Mouse (Mus musculus) thymus, postnatal 4 days (tissue): ENCODE measurements around the gene 1810010H24Rik.
A peak's percentile ranks its signal among the peaks of the same experiment; 100 is the strongest.
"Not testable (repeated sequence)": the region's sequence is repeated elsewhere in the genome, so short reads cannot be mapped to it uniquely, and the experiment has no call there.

Source experiments
- DNase-seq: peaks from one replicate; pipeline ENCODE4 v3.0.0; 2021

1810010H24Rik gene

DNA sequence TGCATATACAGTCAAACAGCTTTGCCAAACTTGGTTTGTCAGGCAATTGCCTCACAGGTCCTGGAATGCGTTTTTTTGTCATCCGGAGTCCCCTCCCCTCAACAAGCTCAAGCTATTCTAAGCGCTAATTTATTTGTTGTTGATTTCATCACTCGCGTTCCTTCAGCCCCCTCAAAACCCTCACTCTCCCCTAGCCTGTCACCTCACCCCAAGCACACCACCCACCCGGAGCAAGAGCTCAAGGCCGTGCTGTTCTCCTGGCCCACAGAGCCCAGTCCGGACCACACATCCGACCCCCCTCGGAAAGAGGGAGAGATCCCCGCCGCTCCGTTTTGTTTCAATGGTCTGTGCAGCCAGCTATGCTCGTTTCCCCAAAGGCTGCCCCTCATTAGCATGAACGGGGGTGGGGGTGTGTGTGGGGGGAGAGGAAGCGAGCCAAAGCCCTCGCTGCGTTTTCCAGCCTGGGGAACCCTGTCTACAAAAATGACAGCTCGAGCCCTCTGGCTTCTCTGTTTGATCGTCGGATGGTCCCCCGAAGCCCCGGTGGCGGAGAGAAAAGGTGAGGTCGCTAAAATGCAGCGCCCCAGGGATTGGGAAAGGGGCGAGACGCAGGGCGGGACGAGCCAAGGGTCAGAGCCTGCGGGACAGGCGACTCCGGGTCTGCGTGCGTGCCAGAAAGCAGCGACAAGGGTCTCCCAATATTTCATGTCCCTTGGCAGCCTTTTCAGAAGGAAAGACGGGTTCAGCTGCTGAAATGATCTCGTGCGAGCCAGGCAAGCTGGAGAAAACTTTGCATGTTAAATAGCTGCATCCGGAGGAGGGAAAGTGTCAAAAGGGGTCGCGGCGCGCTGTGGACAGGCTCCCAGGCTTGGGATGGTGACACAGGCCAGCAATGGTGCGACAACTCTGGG, at the start of gene 1810010H24Rik:
Gene 1810010H24Rik, plus strand, starts transcription at position 271 of the 911 bp plus-strand sequence.
- peak; percentile 51 for DNase-seq

DNA sequence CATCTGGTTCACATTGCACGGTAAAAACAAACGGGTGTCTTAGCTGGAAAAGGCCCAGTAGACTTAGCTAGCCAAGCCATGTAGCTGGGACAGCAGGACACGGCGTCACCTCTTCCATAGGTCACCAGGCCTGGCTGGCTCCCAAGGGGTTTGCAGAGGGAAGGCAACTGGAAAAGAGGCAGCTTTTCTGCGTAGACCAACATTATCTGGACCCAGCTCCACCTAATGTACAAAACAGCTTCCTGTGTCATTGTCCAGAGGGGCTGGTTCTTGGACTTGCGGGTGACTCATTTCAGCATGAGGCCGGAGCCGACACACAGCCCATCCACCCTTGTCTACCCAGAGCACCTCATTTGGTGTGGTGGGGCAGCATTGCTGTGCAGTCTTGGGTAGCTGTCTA, 49.3 kb upstream of the 1810010H24Rik start:
- DNase-seq: no peak

DNA sequence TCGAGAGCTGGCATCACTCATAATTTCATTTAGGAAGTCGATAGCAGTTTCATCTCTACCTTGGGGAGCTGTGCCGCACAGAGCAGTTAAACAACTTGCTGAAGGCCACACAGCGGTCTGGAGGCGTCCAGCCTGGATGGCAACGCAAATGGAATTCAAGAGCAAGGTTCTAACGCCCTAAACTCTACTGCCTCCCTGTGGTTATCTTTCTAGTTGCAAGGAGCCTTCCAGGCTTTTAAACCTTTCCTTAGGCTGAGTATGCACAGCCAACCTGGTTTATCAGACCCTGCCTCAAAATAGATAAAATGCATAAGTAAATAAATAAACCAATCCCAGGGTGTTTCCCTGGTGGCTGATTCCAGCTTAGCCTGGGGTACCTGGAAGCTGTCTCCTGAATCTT, 45.0 kb upstream of the 1810010H24Rik start:
- DNase-seq: peak; percentile 47

DNA sequence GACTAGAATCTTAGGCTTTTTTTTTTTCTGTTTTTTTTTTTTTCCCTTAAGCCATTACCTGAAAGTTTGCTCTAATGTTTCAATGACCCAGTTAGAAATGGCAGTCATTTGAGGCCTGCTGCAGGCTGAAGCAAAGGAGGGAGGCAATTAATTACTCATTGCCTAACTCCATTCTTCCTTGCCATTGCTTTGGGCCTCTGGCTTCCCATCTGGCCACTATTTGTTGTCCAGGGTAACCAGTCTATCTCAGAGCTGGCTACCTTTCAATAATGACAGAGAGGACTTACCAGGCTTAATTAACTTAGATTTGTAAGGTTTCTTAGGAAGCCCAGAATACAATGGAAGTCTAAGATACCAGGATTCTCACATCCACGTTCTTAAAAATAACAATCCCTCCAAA, 43.7 kb upstream of the 1810010H24Rik start:
- no peak for DNase-seq

DNA sequence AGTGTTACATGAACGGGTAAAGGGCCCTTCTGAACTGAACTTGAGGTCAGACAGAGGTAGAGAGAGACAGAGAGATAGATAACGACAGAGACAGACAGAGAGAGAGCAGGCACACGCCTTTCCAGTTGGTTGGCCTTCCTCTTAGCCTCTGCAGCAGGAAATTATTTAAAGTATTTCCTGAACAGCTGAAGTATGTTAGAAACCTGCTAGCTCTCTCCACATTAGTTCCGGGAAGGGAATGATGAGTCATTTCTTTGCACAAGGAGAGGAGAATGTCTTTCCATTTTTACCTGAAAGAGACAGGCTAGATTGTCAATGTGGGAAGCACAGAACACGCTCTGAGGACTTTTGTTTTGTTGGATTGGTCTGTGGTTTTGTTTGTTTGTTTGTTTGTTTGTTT, 43.1 kb upstream of the 1810010H24Rik start:
- no peak for DNase-seq

DNA sequence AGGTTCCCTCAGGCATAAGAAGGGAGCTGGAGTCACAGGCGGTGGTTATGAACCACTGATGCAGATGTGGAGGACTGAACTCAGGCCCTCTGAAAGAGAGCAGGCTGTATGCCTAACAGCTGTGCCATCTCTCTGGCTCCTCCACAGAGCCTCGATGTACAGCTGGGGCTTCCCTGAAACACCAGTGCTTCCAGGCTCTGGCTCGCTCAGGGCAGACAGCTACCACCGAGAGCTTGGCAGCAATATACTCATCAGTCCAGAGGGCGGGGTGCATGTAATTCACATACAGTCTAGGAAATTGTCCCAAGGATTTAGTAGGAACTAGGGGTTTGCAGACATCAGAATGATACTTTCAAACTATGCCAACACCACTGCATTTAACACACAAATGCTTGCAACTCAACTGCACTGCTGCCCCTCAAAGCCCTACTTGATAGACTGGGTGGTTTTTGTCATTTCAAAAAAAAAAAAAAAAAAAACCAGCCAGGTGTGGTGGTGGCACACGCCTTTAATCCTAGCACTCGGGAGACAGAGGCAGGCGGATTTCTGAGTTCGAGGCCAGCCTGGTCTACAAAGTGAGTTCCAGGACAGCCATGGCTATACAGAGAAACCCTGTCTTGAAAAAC, 39.4 kb upstream of the 1810010H24Rik start:
- not testable (repeated sequence) for DNase-seq

DNA sequence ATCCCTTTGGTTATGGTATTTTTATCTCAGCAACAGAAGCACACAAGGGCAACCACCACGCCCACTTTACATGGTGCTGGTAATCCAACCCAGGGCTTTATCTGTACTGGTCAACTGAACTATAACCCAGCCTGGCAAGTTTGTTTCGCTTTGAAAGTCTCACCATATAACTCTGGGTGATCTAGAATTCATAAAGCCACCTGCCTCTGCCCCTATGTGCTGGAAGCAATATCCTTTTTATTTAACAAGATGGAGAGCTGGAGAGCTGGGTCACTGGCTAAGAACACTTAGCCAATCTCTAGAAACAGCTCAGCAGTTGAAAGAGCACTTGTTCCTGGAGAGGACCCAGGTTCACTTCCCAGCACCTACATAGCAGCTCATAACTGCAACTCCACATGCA, 38.1 kb upstream of the 1810010H24Rik start:
- no peak for DNase-seq

DNA sequence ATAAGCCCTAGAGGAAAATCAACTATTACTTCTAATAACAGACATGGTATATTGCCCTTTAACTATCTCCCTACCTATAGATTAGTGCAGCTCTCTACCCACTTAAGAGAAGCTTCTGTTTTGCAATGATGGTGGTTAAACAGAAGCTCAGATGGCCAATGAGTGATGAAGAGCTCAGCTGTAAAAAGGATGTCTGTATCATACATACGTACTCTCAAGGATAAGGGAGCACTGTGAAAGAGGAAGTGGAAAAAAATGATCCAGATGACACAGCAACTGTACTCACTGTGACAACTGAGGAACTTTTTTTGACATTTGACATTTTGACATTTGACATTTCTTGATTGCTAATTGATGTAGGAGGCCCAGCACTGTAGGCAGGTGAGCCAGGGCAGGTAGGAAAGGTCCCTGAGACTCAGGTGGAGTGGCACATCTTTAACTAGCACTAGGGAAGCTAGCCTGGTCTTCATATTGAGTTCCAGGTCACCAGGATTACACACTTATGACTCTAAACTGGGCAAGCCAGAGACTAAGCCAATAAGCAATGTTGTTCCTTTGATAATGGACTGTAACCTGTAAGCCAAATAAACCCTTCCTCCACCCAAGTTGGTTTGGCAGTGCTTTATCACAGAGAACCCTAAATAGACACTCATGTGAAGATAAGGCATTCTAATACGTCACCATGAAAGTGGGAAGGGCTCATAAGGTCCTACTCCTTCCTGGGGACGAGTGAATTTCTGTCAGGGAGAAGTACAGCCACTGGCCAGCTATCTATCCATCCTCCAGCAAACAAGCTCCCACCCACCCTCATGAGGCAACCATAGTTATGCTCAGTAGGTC, 31.0 kb upstream of the 1810010H24Rik start:
- DNase-seq: no peak

DNA sequence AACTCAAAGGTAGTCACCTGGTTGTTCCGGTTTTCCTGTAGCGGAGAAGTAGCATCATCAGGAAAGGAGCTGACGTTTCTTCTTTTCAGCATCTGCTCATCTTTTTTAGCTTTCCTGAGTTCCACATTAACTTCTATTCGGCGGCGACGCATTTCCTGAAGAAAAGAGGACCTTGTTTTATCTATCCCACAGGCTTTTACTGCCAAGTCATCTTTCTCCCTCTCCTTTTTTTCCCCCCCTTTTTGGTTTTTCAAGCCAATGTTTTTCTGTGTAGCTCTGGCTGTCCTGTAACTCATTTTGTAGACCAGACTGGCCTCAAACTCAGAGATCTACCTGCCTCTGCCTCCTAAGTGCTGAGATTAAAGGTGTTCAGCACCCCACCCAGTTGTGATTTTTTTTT, 29.0 kb upstream of the 1810010H24Rik start:
- not testable (repeated sequence) for DNase-seq

DNA sequence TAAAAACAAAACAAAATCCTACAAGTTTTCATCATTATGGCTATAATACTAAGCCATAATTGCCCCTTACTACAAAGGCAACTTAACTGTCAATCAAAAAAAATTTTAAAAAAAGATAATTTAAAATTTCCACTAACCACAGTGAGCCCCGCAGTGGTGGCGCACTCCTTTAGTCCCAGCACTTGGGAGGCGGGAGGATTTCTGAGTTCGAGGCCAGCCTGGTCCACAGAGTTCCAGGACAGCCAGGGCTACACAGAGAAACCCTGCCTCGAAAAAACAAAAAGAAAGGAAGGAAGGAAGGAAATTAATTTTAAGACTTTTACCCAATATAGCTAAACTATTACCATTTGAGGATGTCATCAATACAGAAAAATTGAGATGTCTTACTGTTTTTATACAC, 27.5 kb upstream of the 1810010H24Rik start:
- DNase-seq: peak; percentile 40

DNA sequence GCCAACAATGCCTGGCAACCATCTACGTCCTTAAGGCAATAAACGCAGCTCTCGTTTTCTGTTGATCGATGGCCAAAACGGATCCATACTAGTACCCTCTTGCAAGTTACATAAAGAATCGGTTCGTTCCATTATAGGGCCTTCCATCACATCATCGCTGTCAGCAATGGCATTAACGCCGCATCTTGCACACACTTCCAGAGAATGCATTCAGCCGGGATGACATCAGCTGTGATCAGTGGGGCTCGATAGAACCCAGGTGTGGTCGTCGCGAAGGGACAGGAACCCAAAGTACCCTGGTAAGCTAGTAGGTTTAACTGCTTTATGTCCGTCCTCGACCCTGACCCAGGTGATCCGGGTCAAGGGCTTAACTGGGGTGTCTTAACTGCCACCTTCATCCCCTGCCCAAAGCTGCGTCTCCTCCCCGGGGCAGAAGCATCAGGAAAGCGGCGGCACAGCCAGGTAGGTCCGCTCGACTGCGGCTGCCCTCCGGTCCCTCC, 26.8 kb upstream of the 1810010H24Rik start:
- peak; percentile 60 for DNase-seq

DNA sequence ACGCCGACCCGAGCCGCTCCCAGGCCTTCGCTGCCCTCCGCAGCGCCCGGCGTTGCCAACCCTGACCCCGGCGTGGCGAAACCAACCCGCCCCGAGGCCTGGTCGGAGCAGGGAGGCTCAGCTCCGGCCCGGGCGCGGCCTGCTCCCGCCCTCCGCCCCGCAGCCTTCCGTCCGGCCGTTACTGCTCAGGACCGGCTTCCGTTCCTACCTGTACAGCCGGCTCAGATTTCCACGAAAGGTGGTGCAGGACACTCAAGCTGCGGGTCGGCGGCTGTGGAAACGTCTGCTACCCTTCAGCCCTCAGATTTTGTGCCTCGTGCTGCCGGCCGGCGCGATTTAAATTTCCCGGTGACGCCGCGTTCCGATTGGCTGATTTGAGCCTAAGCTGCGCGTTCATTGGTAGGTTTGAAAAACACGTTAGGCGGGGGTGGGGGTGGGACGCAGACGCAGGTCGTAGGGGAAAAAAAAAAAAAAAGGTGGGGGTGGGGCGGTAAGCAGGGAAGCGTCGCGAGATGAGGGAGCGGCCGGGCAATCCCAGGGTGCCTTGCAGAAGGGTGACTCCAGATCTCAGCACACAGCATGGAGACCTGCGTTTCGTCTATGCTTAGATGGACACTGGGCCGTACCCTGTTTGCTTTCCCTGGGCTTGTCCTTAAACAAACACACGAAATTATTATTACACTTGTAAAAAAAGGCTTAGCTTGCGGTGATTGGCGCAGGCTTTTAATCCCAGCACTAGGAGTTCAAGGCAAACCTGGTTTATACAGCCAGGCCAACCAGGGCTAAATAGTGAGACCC, 26.1 kb upstream of the 1810010H24Rik start, which contains the start of gene Kpna2:
Gene Kpna2, minus strand, starts transcription at position 391 of the 798 bp plus-strand sequence.
- peak; percentile 92 for DNase-seq

DNA sequence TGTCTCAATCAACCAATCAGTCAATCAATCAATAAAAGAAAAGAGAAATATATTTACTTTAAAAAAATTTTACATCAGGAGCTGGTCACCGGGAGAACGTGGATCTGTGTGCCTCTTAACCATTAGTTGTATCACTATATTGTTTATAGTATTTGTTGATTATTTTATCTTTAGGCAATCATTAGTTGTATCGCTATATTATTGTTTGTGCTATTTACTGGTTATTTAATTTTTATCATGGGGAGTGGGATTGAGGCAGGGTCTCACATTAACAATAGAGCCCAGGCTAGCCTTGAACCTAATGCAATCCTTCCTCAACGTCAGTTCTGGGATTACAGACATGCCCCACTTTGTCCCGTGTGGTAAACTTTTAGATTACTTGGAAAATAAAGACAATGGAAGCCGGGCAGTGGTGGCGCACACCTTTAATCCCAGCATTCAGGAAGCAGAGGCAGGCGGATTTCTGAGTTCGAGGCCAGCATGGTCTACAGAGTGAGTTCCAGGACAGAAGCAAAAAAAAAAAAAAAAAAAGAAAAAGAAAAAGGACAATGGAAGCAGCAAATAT, 25.4 kb upstream of the 1810010H24Rik start:
- no peak for DNase-seq

DNA sequence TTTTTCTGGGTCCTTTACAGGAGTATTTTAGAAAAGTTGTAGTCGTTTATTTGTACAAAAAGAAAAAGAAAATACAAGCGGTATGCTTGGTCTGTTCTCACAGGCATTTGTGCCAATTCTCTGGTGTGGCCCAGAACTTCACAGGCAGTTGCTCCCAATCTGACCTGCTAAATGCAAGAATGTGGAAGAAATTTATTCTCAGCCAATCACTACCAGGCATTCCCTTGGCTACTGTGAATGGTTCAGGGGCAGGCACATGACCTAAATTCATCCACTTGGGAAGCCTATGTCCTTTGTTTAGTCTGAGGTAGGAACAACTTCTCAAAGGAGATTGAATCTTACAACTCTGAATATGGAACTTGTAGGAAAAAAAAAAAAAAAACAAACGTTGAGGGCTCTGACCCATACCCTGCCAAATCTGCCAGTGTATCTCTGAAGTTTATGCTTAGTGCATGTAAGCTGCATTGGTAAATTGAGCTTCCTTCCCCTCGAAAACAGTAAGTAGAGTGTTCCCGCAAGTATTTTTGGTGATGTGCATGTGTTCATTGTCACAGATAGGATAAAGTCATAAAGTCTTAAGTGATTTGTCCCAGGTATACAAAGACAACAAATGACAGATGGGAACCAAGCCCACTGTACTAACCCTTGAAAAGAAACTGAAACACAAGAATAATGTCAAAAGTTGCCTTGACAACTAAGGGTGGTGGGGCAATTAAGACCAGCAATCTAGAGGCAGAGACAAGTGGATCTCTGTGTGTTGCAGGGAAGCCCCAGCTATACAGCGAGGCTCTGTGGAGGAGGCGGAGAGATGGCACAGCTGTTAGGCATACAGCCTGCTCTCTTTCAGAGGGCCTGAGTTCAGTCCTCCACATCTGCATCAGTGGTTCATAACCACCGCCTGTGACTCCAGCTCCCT, 23.5 kb upstream of the 1810010H24Rik start:
- no peak for DNase-seq

DNA sequence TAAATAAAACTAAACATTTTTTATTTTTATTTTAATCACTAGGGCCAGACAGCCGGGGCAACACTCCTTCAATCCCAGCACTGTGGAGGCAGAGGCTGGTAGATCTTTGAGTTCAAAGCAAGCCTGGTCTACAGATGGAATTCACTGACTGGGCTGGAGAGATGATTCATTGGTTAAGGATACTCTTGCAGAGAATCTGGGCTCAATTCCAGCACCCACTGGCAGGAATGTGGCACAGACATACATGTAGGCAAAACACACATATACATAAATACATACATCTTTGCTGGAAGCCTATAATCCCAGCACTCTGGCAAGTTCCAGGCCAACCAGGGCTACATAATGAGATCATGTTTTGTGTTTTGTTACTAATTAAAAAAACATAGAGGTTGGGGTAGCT, 19.9 kb upstream of the 1810010H24Rik start:
- no peak for DNase-seq

DNA sequence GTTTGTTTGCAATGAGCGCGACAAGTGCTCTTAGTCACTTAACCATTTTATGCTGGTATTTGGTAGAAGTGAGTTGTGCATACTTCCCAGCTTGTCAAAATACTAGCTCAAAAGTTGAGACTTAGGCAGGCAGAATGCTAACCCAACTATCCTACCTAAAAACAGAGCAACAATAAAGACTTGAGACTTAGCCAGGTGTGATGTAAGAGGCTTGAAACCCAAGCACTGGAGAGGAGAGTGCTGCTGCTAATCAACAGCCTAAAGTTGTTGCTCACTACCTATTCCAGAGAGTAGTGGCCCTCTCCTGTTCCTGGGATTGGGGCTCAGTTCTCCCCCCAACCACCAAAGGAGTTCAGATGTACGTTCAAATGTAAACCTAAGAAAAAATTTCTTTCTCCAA, 15.0 kb upstream of the 1810010H24Rik start:
- DNase-seq: no peak

DNA sequence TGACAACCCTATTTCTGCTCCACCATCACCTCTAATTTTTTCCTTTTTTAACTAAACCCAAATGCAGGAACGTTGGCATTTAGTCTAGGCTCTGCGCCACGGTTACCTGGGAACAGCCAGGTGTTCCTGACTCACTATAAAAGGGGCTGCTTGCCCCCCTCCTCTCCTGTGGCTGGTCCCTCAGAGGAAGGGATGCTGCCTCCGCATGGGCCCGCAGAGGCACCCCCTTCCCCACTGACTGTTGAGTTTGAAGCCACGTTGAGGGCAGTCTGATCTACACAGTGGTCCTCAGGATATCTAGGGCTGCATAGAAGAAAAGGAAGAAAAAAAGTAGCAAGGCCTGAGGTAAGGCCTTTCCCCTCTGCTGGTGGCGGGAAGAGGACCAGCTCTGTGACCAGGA, 14.3 kb upstream of the 1810010H24Rik start:
- no peak for DNase-seq

DNA sequence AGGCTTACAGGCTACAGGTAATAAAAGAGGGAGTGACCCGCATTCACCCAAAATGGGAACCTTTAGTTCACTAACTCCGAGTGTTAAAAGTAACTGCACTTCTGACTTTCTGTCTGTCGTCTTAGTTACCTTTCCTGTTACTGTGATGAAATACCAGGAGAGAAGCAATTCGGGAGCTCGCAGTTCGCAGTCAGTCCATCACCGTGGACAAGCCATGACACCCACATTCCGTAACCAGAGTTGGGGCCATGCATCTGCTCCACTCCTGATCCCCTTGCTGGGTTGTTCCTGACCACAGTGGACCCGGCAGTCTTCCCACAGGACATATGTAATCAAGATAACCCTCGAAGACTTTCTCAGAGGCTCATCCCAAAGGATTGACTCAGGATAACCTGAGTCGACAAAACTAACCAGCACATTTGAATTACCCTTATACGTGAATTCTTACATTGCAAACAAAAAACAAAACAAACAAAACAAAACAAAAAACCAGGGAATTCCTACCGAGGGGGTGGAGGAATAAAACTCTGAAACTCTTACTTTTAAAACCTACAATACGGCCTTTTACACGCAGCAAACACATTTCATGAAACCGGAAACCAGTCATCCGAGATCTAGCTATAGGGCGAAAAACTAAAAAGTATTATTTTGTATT, 13.7 kb upstream of the 1810010H24Rik start:
- DNase-seq: no peak

DNA sequence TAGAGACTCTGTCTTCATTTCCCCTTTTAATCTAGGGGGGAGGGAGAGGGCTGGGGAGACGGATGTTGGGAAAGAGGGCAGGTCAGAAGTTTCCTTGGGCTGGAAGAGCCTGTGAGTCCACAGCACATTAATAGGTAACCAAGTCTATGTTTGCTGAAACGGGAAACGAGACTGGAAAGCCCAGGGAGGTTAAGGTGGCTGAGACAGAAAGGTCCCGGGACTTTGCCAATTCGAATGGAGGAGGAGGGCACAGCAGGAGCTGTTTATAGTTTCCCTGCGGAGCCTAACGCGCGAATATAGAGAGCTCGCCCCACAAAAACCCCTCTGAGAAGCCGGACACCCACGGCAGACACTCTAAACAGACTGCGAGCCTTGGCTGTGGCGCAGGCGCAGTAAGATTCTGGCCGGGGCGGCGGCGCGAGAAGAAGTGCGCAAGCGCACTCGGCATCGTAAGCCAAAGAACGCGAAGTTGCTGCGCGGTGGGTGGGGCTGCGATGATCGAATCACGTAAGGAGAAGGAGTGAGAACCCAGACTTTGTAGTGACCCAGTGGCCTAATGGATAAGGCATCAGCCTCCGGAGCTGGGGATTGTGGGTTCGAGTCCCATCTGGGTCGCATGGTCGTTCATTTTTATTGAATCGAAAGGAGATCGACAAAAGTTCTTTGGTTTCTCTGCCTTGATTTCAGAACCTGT, 13.0 kb upstream of the 1810010H24Rik start:
- peak; percentile 97 for DNase-seq
